Mouse (Mus musculus) limb, embryonic 13.5 days (tissue): ENCODE data around the gene Sst. TPM values are rescaled to one million over a fixed set of nuclear protein-coding genes. Genes with fewer than 3 reads are reported as not detected.

Experiments used
- ATAC-seq: fragments of 200-750 bp; cut with Nextera tagmentation; 2 replicates; pipeline ENCODE4 v1.8.0; 2017; ENCODE audit warnings: low read depth, moderate number of reproducible peaks, moderate TSS enrichment; ENCODE audit not compliant: low FRiP score
- H3K27ac ChIP-seq: fragments of 300-500 bp; sonication (generic); 2 replicates; pipeline ENCODE4 v1.5.1; 2015; ENCODE audit warnings: inconsistent platforms, mild to moderate bottlenecking, moderate library complexity
- H3K27me3 ChIP-seq: fragments of 300-500 bp; sonication (generic); 2 replicates; pipeline ENCODE4 v1.6.1; 2015; ENCODE audit warnings: mild to moderate bottlenecking, inconsistent platforms
- H3K36me3 ChIP-seq: fragments of 300-500 bp; sonication (generic); 2 replicates; pipeline ENCODE4 v1.6.1; 2015; ENCODE audit warnings: inconsistent platforms, mild to moderate bottlenecking, moderate library complexity
- H3K4me1 ChIP-seq: fragments of 300-500 bp; sonication (generic); 2 replicates; pipeline ENCODE4 v1.6.1; 2015; ENCODE audit warnings: inconsistent platforms
- H3K4me2 ChIP-seq: fragments of 300-500 bp; sonication (generic); replicated peaks from 2 replicates; pipeline ENCODE4 v1.6.1; 2015; ENCODE audit warnings: inconsistent platforms, mild to moderate bottlenecking, moderate library complexity
- H3K4me3 ChIP-seq: fragments of 300-500 bp; sonication (generic); 2 replicates; pipeline ENCODE4 v1.5.1; 2015; ENCODE audit warnings: moderate library complexity, mild to moderate bottlenecking, inconsistent platforms
- H3K9ac ChIP-seq: fragments of 300-500 bp; sonication (generic); 2 replicates; pipeline ENCODE4 v1.6.1; 2015; ENCODE audit warnings: mild to moderate bottlenecking, inconsistent platforms
- H3K9me3 ChIP-seq: fragments of 300-500 bp; sonication (generic); 2 replicates; pipeline ENCODE4 v1.6.1; 2016; ENCODE audit warnings: inconsistent platforms
- WGBS: fragments of 180-500 bp; shearing (Covaris S2); methylation state at CpG from one replicate; pipeline ENCODE4 v1.1.7; 2015; 5-methylcytosine and 5-hydroxymethylcytosine counted together
- polyA plus RNA-seq: library from polyadenylated mRNA; unstranded; fragments of >200 nt; fragmentation: Nextera tagmentation; extraction: Ambion mirVana; gene quantifications from 2 replicates; pipeline ENCODE4 v1.2.1, GENCODE M21; 2015

Gene Sst
- polyA plus RNA-seq, 1 experiment from 2014 or later, result 4.5 TPM

DNA sequence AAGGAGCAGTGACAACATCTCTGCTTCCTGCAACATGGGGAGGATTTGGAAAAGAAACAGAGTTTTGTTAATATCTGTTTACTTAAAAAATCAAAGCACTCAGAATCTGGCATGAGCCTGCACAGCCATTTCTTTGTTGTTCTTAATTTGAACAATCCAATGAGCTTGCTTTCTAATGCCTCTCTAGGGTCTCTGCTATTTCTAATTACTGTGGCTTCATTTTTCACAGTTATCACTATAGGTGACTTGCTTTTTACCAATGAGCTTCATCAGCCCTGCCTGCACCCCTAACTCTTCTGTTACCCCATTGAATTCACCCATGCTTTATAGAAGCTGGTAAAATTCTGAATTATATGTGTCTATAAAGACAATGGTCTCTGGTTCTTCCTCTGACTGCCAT lies 41.0 kb downstream of the Sst start:
- no peaks in the 10 kb centered on the region for H3K27me3 ChIP-seq
- H3K4me1 ChIP-seq, result 0 out of 2 replicates have a peak, but pooled peaks cover 3% of the 10 kb centered on the region
- H3K36me3 ChIP-seq, result no peaks in the 10 kb centered on the region
- no peak overlapping the region for H3K4me3 ChIP-seq
- no peak overlapping the region for H3K9ac ChIP-seq
- no peaks in the 10 kb centered on the region for H3K9me3 ChIP-seq
- no peak overlapping the region for H3K27ac ChIP-seq
- H3K4me2 ChIP-seq, result no peak overlapping the region
- no peak for ATAC-seq

DNA sequence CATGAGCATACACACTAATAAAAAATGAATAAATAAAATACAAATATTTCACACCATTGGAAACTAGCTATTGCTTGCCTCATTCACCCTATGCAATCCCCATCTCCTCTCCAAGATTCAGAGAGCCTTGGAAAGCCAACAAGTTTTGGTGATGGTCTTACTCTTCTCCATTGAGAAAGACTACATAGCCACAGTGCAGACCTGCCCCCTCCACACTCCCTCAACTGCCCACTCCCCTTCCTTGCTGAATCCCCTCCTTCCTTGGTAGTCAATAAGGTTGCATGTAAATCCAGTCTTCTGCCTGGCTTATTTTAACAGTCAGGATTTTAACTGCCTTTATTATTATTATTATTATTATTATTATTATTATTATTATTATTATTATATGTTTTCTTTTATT lies 41.6 kb downstream of the Sst start:
- no peak overlapping the region for H3K27ac ChIP-seq
- 0 out of 2 replicates have a peak, but pooled peaks cover 3% of the 10 kb centered on the region for H3K4me1 ChIP-seq
- H3K27me3 ChIP-seq, result no peaks in the 10 kb centered on the region
- H3K4me2 ChIP-seq, result no peak overlapping the region
- no peak overlapping the region for H3K9ac ChIP-seq
- no peak for ATAC-seq
- H3K4me3 ChIP-seq, result no peak overlapping the region
- no peaks in the 10 kb centered on the region for H3K36me3 ChIP-seq
- H3K9me3 ChIP-seq, result no peaks in the 10 kb centered on the region

DNA sequence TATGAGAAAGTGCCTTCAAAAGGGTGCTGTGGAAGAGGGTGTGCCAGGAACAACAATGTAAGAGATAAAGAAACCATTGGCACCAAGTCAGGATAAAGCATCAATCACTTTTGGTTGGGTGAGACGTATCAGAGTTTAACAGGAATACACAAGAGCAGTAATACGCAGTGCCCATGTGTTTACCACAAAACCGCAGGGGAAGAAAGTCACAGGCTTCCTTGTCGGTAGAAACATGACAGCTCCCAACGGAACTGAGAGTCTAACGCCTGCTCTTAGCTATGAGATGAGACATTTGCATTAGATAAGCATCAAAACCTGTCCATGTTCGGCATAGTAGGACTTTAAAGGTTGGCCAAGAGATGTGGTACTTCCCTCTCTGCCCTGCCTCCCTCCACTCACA lies 46.1 kb downstream of the Sst start:
- 88% methylated on average over 7 of the region's 7 CpGs for WGBS
- Histone ChIP-seq H3K9me3 (no peaks in the 10 kb centered on the region), H3K27me3 (no peaks in the 10 kb centered on the region), H3K4me1 (no peaks in the 10 kb centered on the region), H3K4me3 (no peak overlapping the region), H3K36me3 (no peaks in the 10 kb centered on the region), H3K27ac (no peak overlapping the region), H3K4me2 (no peak overlapping the region), H3K9ac (no peak overlapping the region)
- ATAC-seq, result no peak

DNA sequence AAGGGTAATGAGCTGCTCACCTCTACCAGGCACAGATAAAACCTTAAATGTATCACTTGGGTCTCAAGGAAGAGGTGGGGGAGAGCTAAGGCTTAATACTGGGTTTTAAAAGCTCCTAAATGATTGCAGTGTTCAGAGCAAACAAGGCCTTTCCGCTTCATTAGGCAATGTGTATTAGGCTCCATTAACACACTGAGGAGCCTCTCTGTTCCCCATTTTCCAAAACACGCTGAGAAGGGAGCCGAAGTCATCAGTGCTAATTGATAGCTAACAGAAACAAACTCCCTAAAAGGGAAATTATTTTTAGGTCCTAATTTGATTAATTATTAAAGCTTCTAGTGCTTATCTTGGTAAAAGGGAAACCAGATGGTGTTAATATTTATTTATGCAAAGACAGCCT lies 48.1 kb downstream of the Sst start:
- Histone ChIP-seq H3K4me2 (no peak overlapping the region), H3K4me1 (peaks cover 7% of the 10 kb centered on the region; the same call in 1 of the 2 replicates)

More for the DNA sequence above, 48.1 kb downstream of the Sst start:
- no peak overlapping the region for H3K4me3 ChIP-seq
- no peak for ATAC-seq
- no peak overlapping the region for H3K9ac ChIP-seq
- WGBS, result 45% methylated on average over 3 of the region's 3 CpGs
- H3K27me3 ChIP-seq, result no peaks in the 10 kb centered on the region
- H3K36me3 ChIP-seq, result no peaks in the 10 kb centered on the region
- no peaks in the 10 kb centered on the region for H3K9me3 ChIP-seq
- no peak overlapping the region for H3K27ac ChIP-seq

Other genes with a start within 250 kb of the Sst start
- not detected in 2 replicates for gene Rtp2, start 41.4 kb upstream of the Sst start, polyA plus RNA-seq
- not detected in 2 replicates for gene Gm37419, start 97.5 kb upstream of the Sst start, polyA plus RNA-seq
- 1.2 and 1.5 TPM in 2 replicates for gene Bcl6, start 97.9 kb upstream of the Sst start, polyA plus RNA-seq